Mouse (Mus musculus) G1E (cell line): ENCODE measurements at regions not wholly inside any gene's neighbourhood (a gene's known extent, or its start where the extent isn't known, plus 50 kb on each side); places are given as distances from the start of the nearest gene placed in this dataset.

Experiments
- CTCF ChIP-seq: IDR thresholded peaks from 2 replicates; pipeline ENCODE4 v1.5.1; 2012; ENCODE audit warnings: low read depth, low read length, inconsistent platforms, mixed read lengths
- GATA1 ChIP-seq: IDR thresholded peaks from 2 replicates; pipeline ENCODE4 v1.6.1; 2012; ENCODE audit warnings: borderline replicate concordance, low read length, inconsistent platforms, mixed read lengths
- GATA2 ChIP-seq: IDR thresholded peaks from 2 replicates; pipeline ENCODE4 v1.6.1; 2012; ENCODE audit warnings: low read depth, low read length, inconsistent platforms, borderline replicate concordance
- POLR2AphosphoS5 ChIP-seq: IDR thresholded peaks from 2 replicates; pipeline ENCODE4 v1.6.1; 2012; ENCODE audit warnings: low read depth, low read length, inconsistent platforms; ENCODE audit not compliant: insufficient replicate concordance
- TAL1 ChIP-seq: conservative IDR thresholded peaks from 2 replicates; pipeline ENCODE4 v1.6.1; 2012; ENCODE audit warnings: low read depth, low read length, inconsistent platforms, mixed read lengths

DNA sequence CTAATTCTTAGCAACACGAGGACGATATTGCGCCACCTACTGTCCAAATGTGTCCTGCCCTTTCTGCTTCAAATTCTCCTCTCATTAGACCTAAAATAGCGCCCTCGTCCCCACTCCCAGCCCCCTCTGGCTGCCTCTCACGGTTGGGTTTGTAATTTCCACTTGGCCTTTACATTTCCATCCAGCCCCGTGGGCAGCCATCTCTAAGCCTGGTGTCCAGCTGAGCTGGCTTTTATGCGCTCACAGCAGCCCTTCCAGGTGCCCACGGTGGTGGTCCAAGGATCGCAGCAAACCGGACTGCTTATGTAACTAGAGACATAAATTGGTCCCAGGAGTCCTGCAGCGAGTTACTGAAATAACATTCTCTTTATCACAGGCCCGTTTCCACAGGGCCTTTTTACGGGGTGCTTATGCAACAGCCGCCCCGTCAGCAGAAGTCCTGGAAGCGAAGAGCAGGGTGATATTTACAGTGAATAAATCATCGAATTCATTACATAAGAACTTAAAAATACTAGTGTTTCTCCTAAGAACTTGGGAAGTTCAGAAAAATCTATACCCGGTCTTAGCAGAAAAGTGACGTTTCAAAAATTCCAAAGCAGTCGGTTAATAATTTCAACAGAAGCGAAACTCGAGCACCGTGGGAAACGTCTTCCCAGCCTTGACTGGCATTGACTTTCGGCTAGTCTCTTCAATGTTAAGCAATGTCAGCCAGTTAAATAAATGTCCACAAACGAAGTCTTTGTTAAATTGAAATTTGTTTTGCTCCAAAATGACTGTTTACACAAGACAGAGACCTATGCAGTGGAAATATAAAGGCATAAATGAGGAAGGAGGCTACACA lies 57.3 kb upstream of the Cpsf6 start:
- TF ChIP-seq CTCF (peak; percentile 58; the same call in 1 of the 2 replicates), GATA2 (no peak), GATA1 (no peak), TAL1 (no peak), POLR2AphosphoS5 (no peak)
